Mouse (Mus musculus) hindbrain, embryonic 12.5 days (tissue): Measurements from ENCODE around the gene Chrm2. TPM values are rescaled to one million over a fixed set of nuclear protein-coding genes. Genes with fewer than 3 reads are reported as not detected.

Experiments
- ATAC-seq: fragments of 200-750 bp; cut with Nextera tagmentation; 2 replicates; pipeline ENCODE4 v1.8.0; 2017; ENCODE audit warnings: moderate TSS enrichment; ENCODE audit not compliant: low FRiP score
- H3K27ac ChIP-seq: fragments of 300-500 bp; sonication (generic); 2 replicates; pipeline ENCODE4 v1.5.1; 2016; ENCODE audit warnings: mild to moderate bottlenecking
- H3K27me3 ChIP-seq: fragments of 300-500 bp; sonication (generic); 2 replicates; pipeline ENCODE4 v1.6.1; 2016; ENCODE audit warnings: mild to moderate bottlenecking
- H3K36me3 ChIP-seq: fragments of 300-500 bp; sonication (generic); 2 replicates; pipeline ENCODE4 v1.6.1; 2016; ENCODE audit warnings: mild to moderate bottlenecking
- H3K4me1 ChIP-seq: fragments of 300-500 bp; sonication (generic); 2 replicates; pipeline ENCODE4 v1.6.1; 2016
- H3K4me2 ChIP-seq: fragments of 300-500 bp; sonication (generic); replicated peaks from 2 replicates; pipeline ENCODE4 v1.6.1; 2016; ENCODE audit warnings: mild to moderate bottlenecking
- H3K4me3 ChIP-seq: fragments of 300-500 bp; sonication (generic); 2 replicates; pipeline ENCODE4 v1.5.1; 2016; ENCODE audit warnings: mild to moderate bottlenecking
- H3K9ac ChIP-seq: fragments of 300-500 bp; sonication (generic); 2 replicates; pipeline ENCODE4 v1.6.1; 2016; ENCODE audit warnings: mild to moderate bottlenecking, moderate library complexity
- H3K9me3 ChIP-seq: fragments of 300-500 bp; sonication (generic); replicated peaks from 2 replicates; pipeline ENCODE4 v1.6.1; 2016; ENCODE audit warnings: mild to moderate bottlenecking
- WGBS: fragments of 180-500 bp; shearing (Covaris S2); methylation state at CpG from one replicate; pipeline ENCODE4 v1.1.7; 2016; 5-methylcytosine and 5-hydroxymethylcytosine counted together
- microRNA counts: library from miRNA; unstranded; fragments of <30 nt; microRNA quantifications from one replicate; lab custom pipeline; 2017
- microRNA-seq: library from miRNA; unstranded; fragments of <30 nt; microRNA quantifications from one replicate; pipeline ENCODE4, GENCODE M21; 2017
- polyA plus RNA-seq: library from polyadenylated mRNA; unstranded; fragments of >200 nt; fragmentation: Nextera tagmentation; extraction: Ambion mirVana; gene quantifications from 2 replicates; pipeline ENCODE4 v1.2.1, GENCODE M21; 2016

Gene Chrm2
- polyA plus RNA-seq, 1 experiment from 2014 or later, result 1.5 TPM

DNA sequence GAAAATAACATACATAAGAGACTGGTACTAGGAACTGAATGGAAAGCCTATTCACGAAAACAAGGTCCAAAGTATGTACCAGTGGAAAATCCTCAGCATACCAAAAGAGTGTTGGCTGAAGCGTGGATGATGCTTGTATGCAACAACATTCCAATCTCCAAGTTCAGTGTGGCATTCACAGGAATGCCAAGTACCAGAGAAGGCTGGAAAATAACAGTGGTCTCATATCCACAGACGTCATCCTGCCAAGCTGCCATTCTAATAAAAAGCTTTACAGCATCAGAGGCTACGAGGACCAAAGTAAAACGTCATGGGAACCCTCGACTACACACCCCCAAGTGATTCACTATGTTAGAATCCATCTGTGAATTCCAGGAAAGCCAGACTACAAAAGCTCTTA is 153.4 kb downstream of the Chrm2 start:
- WGBS, result 84% methylated on average over 6 of the region's 6 CpGs
- no peak for ATAC-seq
- Histone ChIP-seq H3K9ac (no peak overlapping the region), H3K4me3 (no peak overlapping the region), H3K9me3 (no peaks in the 10 kb centered on the region), H3K27ac (no peak overlapping the region), H3K4me2 (no peak overlapping the region), H3K27me3 (no peaks in the 10 kb centered on the region), H3K4me1 (no peaks in the 10 kb centered on the region), H3K36me3 (no peaks in the 10 kb centered on the region)

DNA sequence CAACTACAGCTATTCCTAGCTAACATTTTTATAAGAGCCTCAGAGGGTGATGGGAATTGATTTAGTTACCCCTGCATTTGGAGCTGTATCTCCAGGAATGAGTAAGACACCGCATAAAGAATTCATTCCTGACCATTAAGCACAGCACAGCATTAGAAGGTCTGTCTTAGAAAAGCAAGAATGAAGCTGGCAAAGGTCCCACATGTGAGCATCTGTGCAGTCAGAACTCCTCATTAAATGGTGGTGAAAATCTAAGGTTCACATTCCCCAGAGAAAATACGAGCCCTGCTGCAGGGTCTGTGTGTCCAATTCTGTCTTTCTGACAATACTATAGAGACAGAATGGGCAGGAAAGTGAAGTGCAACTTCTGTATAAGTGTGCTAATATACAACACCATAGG is 179.0 kb downstream of the Chrm2 start:
- H3K36me3 ChIP-seq, result no peaks in the 10 kb centered on the region
- 84% methylated on average over 2 of the region's 2 CpGs for WGBS
- H3K9ac ChIP-seq, result no peak overlapping the region
- no peaks in the 10 kb centered on the region for H3K27me3 ChIP-seq
- H3K4me1 ChIP-seq, result no peaks in the 10 kb centered on the region
- no peak overlapping the region for H3K27ac ChIP-seq
- H3K4me3 ChIP-seq, result no peak overlapping the region
- no peak for ATAC-seq
- H3K4me2 ChIP-seq, result no peak overlapping the region
- no peaks in the 10 kb centered on the region for H3K9me3 ChIP-seq

MicroRNA genes within 50 kb of the gene (microRNA counts, 519-probe panel; counts per million panel counts)
- 470 counts per million, percentile 58 among the panel's probes with 10 or more counts for microRNA mmu-miR-490 (lab: Ali Mortazavi, UCI)

Small RNA genes lying within 50 kb of the gene (microRNA-seq; reads per million reads assigned to microRNA genes)
- gene Mir490, result 8.7 reads per million, percentile 19 among the genes with 10 or more reads in this experiment
